Mouse (Mus musculus) inflammation-experienced regulatory T-cells (primary cell): ENCODE results near the gene Cdk1. TPM values are rescaled to one million over a fixed set of nuclear protein-coding genes. Genes with fewer than 3 reads are reported as not detected.

Source experiments
- polyA plus RNA-seq, 2 experiments: library from polyadenylated mRNA; unstranded; fragments of 100-300 nt; shearing (Covaris generic); gene quantifications; one replicate each; pipeline ENCODE4 v1.2.1; 2017

Cdk1 gene
- 1 to 10 TPM; 4.1 to 7.1 TPM for polyA plus RNA-seq

GRCm38 (mm10) chr10:69352212-69353085, at the start of gene Cdk1:
TSS of gene Cdk1 (minus strand) at chr10:69352938.

GRCm38 (mm10) chr10:69398763-69399590, 46.2 kb upstream of the Cdk1 start, which contains the start of gene Ank3:
TSS of gene Ank3 (plus strand) at chr10:69398773.

Other genes with a start within 250 kb of the Cdk1 start
- 1 to 10 TPM in 1 of 2 experiments, under 1 TPM in 1; 0.42 to 1.0 TPM for gene Rhobtb1, start 201.5 kb downstream of the Cdk1 start, polyA plus RNA-seq
- gene A930033H14Rik, start 139.8 kb downstream of the Cdk1 start, polyA plus RNA-seq: under 1 TPM in 1 of 2 experiments, not detected in 1; 0.49 TPM
- 1 to 10 TPM; 1.8 to 6.3 TPM for gene Ank3, start 45.8 kb upstream of the Cdk1 start, polyA plus RNA-seq